Mouse (Mus musculus): ENCODE results near the gene Zfp180.
"Not testable (repeated sequence)": the region's sequence is repeated elsewhere in the genome, so short reads cannot be mapped to it uniquely, and the experiment has no call there.

The Zfp180 gene

DNA sequence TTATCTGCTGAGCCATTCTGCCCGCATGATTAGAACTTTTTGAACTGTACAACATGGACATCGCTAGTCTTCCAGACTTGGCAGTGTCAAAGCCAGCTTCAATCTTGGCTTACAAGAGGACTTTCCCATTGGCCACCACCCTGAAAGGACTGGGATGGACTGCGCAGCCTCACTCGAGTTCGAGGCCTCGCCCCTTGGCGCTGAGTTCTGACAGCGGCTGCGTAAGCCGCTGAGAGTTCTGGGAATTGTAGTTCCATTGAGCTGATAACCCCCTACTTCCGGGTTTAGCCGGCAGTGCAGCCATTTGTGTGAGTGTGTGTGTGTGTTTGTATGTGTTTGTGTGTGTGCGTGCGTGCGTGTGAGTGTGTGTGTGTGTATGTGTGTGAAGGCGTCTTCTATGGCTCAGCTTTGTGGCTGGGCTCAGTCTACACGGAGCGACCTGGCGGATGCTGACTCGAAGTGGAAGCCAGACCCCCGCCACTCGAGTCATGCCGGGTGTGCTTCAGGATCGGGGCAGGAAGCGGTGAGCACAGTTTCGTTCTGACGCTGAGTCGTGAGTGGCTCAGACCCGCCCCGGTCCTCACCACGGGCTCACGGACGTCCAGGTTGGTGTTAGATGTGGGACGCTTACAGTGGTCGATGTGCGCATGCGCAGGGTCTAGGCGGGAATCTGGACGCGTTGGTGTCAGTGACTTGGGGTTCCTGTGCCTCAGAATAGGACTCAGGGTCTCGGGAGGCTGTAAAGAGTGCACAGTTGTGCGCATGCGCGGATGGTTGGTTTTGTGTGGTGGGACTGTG, at the start of gene Zfp180:
TSS of gene Zfp180 (plus strand) at position 291 of the 798 bp plus-strand sequence.
- peak; percentile 94 to 97 for DNase-seq (ENCODE audit: low spot score in 2 of 2)

DNA sequence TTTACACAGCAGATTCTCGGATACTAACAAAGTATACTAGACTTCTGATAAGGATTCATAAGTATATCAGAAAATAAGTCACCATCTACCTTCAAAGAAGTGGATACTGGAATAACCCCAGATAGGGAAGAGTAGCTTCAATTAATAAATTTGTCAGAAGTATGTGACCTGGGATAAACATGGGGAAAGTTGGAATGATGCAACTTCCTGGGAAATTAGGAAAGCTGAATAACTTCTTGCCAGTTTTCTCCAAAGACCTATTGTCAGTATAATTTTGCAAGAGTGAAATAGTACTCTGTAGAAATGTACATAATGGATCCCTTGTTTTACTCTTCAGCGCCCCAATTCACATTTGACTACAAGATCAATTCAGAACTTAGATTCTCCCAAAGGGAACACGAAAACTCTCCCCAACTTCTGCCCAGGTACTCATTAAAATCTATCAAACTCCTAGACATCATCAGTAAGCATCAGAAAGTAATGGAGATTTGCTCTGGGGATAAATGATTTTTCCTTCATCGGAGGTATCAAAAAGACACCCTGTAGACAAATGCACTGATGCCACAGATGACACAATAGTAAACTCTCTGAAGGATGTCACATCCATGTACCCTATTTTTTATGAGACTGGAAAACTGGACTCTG, 28.9 kb upstream of the Zfp180 start, which contains the start of gene Vmn1r183:
TSS of gene Vmn1r183 (plus strand) at position 595 of the 645 bp plus-strand sequence.
- DNase-seq (ENCODE audit: low spot score in 2 of 2), result no peak

DNA sequence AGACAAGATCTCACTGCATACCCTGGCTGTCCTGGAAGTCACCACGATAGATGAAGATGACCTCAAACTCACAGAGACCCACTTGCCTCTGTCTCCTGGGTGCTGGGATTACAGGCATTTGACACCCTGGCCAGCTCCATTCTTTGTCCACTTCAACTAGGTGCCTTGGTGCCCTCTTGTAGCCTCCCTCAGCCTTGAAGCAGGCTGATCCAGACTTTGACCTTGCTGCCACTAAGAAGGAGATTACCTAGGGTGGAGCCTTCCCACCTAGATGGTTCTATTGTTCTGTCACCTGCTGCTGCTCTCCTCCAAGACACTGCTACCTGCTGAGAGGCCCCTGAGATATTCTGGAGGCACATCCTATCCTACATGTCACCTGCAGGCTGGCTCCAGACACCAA, 7.3 kb upstream of the Zfp180 start:
- not testable (repeated sequence) for DNase-seq (ENCODE audit: low spot score in 2 of 2)

DNA sequence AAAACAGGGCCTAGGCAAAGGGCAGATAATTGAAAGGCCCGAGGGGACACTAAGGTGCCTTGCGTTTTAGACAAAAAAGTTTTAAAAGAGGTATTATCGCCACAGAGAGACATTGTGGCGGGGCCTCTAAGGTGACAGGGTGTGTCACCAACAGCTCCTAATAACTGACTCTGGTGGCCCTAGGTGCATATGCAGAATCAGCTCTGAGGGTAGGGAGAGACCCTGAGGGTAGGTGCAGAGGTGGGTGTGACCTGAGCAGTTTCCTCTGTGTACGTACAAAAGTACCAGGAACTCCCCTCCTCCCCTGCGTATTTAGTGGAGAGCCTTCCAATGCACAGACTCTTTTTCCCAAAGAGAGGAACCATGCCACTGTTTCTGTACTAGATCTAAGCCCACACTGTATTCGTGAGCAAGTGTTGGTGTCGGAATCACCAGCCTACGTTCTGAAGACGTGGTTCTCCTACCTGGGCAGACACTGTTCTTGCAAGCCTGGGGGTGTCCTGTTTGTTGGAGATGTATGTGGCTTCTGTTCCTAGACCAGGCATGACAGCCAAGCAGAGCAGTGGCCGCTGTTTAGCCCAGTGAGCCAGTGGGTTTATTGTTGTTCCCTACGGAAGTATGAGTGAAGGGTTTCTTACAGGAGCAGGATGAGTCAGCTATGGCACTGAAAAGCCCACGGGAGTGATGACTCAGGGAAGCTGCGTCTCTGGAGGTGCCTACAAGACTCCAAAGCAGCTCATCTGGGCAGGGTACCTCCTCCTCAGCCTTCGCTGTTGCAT, 922 bp downstream of the Zfp180 start:
- peak; percentile 58 to 72 for DNase-seq (ENCODE audit: low spot score in 2 of 2)

DNA sequence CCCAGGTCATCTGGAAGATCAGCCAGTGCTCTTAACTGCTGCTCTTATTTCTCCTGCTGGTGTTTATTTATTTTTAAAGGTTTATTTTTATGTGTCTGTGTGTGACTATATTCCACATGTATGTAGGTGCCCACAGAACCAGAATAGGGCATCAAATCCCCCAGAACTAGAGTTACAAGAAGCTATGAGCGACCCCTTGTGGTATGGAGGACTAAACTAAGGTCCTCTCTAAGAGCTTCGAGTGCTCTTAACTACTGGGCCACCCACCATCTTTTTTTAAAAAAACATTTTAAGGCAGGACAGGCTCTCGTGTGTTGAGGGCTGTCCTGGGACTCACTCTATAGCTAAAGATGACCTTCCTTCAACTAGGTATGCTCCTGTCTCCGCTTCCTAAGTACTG, 5.1 kb downstream of the Zfp180 start:
- no peak for DNase-seq (ENCODE audit: low spot score in 2 of 2)

DNA sequence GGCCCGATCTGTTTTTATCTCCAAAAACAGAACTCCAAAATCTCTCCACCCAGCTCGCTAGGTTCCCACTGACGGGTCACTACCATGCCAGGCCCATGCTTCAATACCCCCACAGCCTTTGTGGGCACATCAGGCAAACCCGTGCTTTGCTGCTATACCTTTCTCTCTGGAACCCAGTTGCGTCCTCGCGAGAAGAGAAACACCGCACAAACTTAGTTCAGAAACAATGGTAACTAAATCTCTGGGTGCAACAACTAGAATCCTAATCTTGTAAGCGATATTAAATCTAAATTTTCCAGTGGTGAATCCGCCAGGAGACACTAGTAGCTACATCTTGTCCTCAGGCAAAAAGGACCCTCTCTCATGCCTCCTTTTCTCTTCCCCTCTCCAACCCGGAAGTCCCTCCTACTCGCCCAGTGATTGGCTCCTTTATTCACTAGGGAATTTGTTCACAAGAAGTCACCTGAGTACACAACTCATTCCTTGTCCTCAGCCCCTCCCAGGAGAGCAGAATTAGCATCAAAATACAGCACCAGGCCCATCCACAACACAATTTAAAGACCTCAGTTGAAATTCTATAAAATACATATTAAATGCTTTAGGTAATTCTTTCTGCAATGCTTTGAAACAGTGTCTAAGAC, 5.9 kb downstream of the Zfp180 start:
- no peak for DNase-seq (ENCODE audit: low spot score in 2 of 2)

GRCm38 (mm10) chr7:24104403-24104802, 22.7 kb downstream of the Zfp180 start:
- DNase-seq (ENCODE audit: low spot score in 2 of 2), result no peak

DNA sequence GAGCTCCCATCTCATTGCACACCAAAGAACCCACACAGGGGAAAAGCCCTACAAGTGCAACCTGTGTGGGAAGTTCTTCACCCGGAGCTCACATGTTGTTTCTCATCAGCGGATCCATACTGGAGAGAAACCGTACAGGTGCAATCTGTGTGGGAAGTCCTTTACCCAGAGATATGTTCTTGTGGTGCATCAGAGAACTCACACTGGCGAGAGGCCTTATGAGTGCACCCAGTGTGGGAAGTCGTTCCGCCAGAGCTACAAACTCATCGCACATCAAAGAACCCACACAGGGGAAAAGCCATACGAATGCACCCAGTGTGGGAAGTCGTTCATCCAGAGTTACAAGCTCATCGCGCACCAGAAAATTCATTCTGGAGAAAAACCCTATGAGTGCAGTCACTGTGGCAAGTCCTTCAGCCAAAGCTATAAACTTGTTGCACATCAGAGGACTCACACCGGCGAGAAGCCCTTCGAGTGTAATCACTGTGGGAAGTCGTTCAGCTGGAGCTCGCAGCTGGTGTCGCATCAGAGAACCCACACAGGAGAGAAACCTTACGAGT, 23.5 kb downstream of the Zfp180 start:
- no peak for DNase-seq (ENCODE audit: low spot score in 2 of 2)

- DNase-seq (ENCODE audit: low spot score in 2 of 2), result no peak
Observed at GRCm38 (mm10) chr7:24110839-24111238, 29.1 kb downstream of the Zfp180 start.

- DNase-seq (ENCODE audit: low spot score in 2 of 2), result no peak
Observed at GRCm38 (mm10) chr7:24111772-24112155, 30.0 kb downstream of the Zfp180 start.

GRCm38 (mm10) chr7:24112156-24112856, 30.6 kb downstream of the Zfp180 start, which contains the start of gene Zfp112:
TSS of gene Zfp112 (plus strand) at chr7:24112314.
- peak; percentile 85 to 86 for DNase-seq (ENCODE audit: low spot score in 2 of 2)

- peak; percentile 21 to 34 for DNase-seq (ENCODE audit: low spot score in 2 of 2)
Observed at GRCm38 (mm10) chr7:24113001-24113400, 31.3 kb downstream of the Zfp180 start.

DNA sequence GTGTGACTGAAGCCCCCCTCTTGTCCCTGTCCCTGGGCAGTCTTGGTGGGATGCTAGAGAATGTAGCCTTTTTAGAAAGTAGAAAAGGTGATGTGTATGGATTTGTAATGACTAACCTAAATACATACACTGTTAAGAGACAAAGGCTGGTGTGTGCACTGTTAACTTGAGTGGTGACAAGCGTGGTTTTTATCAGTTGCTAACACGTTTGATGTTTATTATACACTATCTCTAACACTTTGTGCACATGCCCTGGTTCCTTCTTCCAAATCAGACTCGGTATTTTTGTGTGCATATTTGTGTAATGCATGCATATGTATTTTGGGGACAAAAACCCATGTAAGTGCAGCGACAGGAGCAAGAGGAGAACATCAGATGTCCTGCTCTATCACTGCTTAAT, 34.9 kb downstream of the Zfp180 start:
- no peak for DNase-seq (ENCODE audit: low spot score in 2 of 2)

- peak in 1 of 2 experiments; percentile 11 for DNase-seq (ENCODE audit: low spot score in 2 of 2)
Observed at GRCm38 (mm10) chr7:24133425-24133995, 51.8 kb downstream of the Zfp180 start.

- peak; percentile 91 to 95 for DNase-seq (ENCODE audit: low spot score in 2 of 2)
Observed at GRCm38 (mm10) chr7:24133996-24134828, 52.5 kb downstream of the Zfp180 start, which contains the start of gene Zfp235. TSS of gene Zfp235 (plus strand) at chr7:24134169.

DNA sequence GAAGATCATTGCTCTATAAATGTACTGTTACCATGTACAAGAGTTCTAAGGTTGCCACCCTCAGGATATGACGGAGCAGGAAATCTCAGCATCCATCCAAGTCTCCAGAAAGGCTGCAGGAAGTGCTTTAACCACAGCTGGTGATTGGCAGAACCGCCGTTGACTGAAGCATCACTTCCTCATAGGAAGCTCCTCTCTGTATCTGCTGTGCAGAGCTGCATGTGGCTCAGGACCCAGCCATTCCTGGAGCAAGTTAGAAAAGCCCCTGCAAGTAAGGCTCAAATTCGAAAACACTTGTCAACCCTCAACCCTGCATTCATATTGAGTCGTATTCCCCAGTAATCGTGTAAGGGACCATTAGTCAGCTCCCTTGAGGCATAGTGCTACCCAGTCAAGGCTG, 60.8 kb downstream of the Zfp180 start:
- no peak for DNase-seq (ENCODE audit: low spot score in 2 of 2)

DNA sequence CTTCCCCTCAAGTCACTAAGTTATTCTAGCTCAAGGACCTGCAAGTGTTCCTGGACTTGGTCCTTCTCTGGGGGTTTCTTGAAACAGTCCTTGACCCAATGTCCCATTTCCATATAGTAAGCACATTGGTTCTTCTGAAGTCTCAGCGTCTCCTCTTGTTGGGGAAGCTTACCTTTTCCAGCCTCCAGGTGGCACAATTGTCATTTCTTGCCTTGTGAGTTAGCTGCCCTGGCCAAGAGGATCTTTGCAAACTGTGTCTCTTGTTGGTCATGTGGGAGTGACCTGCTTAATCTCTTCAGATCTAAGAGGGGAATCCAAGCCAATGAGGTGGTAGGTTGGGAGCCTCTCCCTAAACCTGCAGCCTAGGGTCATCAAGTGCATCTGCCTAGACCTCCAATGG, 71.5 kb downstream of the Zfp180 start:
- no peak for DNase-seq (ENCODE audit: low spot score in 2 of 2)

Data from frontal cortex, postnatal 36 days (tissue).